Comparison of ENCODE assay signal across 10 mouse cellular contexts in genomic region chr4:99119051-99119450, GRCm38 (mm10). TPM values are rescaled to one million over a fixed set of nuclear protein-coding genes. Genes with fewer than 3 reads are reported as not detected.
A peak's percentile ranks its signal among the peaks of the same experiment; 100 is the strongest.
DNase-seq lines count a peak whose midpoint lies in the region; ATAC-seq and TF ChIP-seq lines count a peak whose summit lies in the region.
"Had no signal": no experiment of that assay in that cellular context is flagged by ENCODE, and none has a peak within 500 bp of the region (broad histone marks: within the 10 kb centered on the region; RNA-seq: fewer than 3 reads in every experiment).

No protein-coding gene starts in this region.

- peak overlapping the region; percentile 4 for H3K4me3 ChIP-seq in cerebellum, adult 2 months (replicated peaks; ENCODE audit: insufficient read depth, low read depth, low read length)
- H3K4me3 ChIP-seq in neural tube, embryonic 11.5 days (ENCODE audit: low read depth, low read length) = peak overlapping the region; percentile 3; the same call in 1 of the 2 replicates
- H3K4me3 ChIP-seq in liver, embryonic 13.5 days (replicated peaks) = no peak overlapping the region; the same call in 1 of the 2 replicates

- H3K36me3 ChIP-seq in neural tube, embryonic 11.5 days (ENCODE audit: control insufficient read depth, insufficient read depth, low read length) = no peaks in the 10 kb centered on the region
- no peaks in the 10 kb centered on the region for H3K36me3 ChIP-seq in liver, embryonic 13.5 days

- TF ChIP-seq CTCF in cerebellum, adult 2 months (IDR thresholded peaks at IDR 0.05; ENCODE audit: borderline replicate concordance, insufficient read depth, low read depth, low read length) = no peak

- H3K4me2 ChIP-seq in neural tube, embryonic 11.5 days (ENCODE audit: low read depth) = peak overlapping the region; percentile 74
- H3K4me2 ChIP-seq in liver, embryonic 13.5 days = peak overlapping the region; percentile 32

- no peak for TF ChIP-seq POLR2A in cerebellum, adult 2 months (IDR thresholded peaks at IDR 0.05; ENCODE audit: borderline replicate concordance, insufficient read depth, low read length)

- no peaks in the 10 kb centered on the region for H3K27me3 ChIP-seq in cerebellum, adult 2 months (ENCODE audit: control insufficient read depth, insufficient read depth, low read length)
- no peaks in the 10 kb centered on the region for H3K27me3 ChIP-seq in neural tube, embryonic 11.5 days (ENCODE audit: control insufficient read depth, insufficient read depth, low read length)
- H3K27me3 ChIP-seq in liver, embryonic 13.5 days = no peaks in the 10 kb centered on the region

- no peaks in the 10 kb centered on the region for H3K9me3 ChIP-seq in neural tube, embryonic 11.5 days (ENCODE audit: control insufficient read depth, low read length)
- no peaks in the 10 kb centered on the region for H3K9me3 ChIP-seq in liver, embryonic 13.5 days (replicated peaks)

- 61% methylated on average over 5 of the region's 5 CpGs for WGBS in cerebellum, adult 2 months
- 54% methylated on average over 5 of the region's 5 CpGs for WGBS in neural tube, embryonic 11.5 days
- WGBS in liver, embryonic 13.5 days (ENCODE audit: insufficient replicate concordance) = 15% methylated on average over 5 of the region's 5 CpGs

- H3K27ac ChIP-seq in cerebellum, adult 2 months (ENCODE audit: insufficient read depth, low read length) = no peak overlapping the region
- H3K27ac ChIP-seq in neural tube, embryonic 11.5 days (ENCODE audit: low read depth, low read length) = no peak overlapping the region
- H3K27ac ChIP-seq in liver, embryonic 13.5 days = no peak overlapping the region

- no peak overlapping the region for H3K9ac ChIP-seq in neural tube, embryonic 11.5 days (ENCODE audit: low read length)
- no peak overlapping the region for H3K9ac ChIP-seq in liver, embryonic 13.5 days

- no peak for ATAC-seq in neural tube, embryonic 11.5 days (ENCODE audit: insufficient read depth, low FRiP score, low TSS enrichment)
- no peak for ATAC-seq in liver, embryonic 13.5 days (ENCODE audit: low read depth)

- peaks cover 6% of the 10 kb centered on the region for H3K4me1 ChIP-seq in cerebellum, adult 2 months (ENCODE audit: control insufficient read depth, insufficient read depth, low read length)
- peaks cover 10% of the 10 kb centered on the region for H3K4me1 ChIP-seq in neural tube, embryonic 11.5 days (ENCODE audit: control insufficient read depth, insufficient read depth, low read length)
- peaks cover 45% of the 10 kb centered on the region for H3K4me1 ChIP-seq in liver, embryonic 13.5 days (replicated peaks)

- DNase-seq in cerebellum, adult 2 months = no peak
- no peak for DNase-seq in cerebellum, adult 18-20 months
- no peak for DNase-seq in neural tube, embryonic 11.5 days (ENCODE audit: low spot score)
- no peak for DNase-seq in neural tube, embryonic 10.5 days (ENCODE audit: extremely low spot score, low spot score)
- no peak for DNase-seq in liver, embryonic 13.5 days
- DNase-seq in thymus, postnatal 0 days (ENCODE audit: low spot score) = no peak
- DNase-seq in urinary bladder, postnatal 25 days (ENCODE audit: low spot score) = no peak
- no peak for DNase-seq in cerebellum, postnatal 14 days
- DNase-seq: gastrocnemius, postnatal 25 days; thymus, adult 2 months had no signal

RNA-seq across cellular contexts. Expression of gene Dock7, which starts 1.7 kb away (rescaled TPM):
- 47.5 and 48.2 TPM in 2 replicates for polyA plus RNA-seq in cerebellum, adult 2 months (2012; rRNA removed)
- polyA plus RNA-seq in neural tube, embryonic 11.5 days (2014; fragmentation: Nextera tagmentation; extraction: Ambion mirVana) = 108 and 114 TPM in 2 replicates
- 9.3 and 11.6 TPM in 2 replicates for polyA plus RNA-seq in liver, embryonic 13.5 days (2015; fragmentation: Nextera tagmentation; extraction: Ambion mirVana)
- polyA plus RNA-seq in thymus, postnatal 0 days (2015; fragmentation: Nextera tagmentation; extraction: Ambion mirVana) = 6.0 and 6.1 TPM in 2 replicates
